Mouse (Mus musculus): Measurements from ENCODE around the gene Gm38392.
A peak's percentile ranks its signal among the peaks of the same experiment; 100 is the strongest.
"Not testable (repeated sequence)": the region's sequence is repeated elsewhere in the genome, so short reads cannot be mapped to it uniquely, and the experiment has no call there.

The Gm38392 gene

DNA sequence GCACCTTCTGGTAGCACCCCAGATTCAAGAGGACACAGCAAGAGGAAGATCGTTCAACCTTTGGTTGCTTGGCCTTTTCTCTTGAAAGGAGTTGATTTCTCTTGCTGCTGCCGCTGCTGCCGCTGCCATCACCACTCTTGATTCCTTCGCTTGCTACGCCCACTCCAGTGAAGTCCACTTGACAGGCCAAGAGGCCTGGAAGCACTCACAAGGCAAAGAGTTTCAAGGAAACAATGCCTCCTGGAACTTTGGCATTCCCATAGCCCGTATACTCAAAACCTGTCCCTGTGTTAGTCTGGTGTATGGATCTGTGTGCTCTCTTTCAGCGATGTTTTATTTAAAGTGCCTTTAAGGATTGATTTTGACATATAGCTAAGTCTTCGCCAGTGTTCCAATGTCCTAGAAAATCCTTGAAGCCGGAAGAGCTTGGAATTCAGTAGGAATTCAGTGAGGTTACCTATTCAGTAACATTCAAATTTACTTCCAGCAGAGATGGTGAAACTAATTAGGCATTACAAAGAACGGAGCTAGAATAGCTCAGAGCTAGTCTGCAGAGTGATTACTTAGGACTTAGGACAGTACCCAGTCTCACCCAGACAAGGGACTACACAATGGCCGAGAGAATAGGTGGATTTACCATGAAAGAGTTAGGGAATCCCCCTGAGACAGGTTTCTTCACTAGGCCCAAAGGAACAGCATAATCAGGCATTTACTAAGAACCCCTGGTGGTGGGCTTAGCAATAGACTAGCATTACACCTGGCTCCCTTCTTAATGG is 5.7 kb downstream of the Gm38392 start:
- ATAC-seq (ENCODE audit: insufficient number of reproducible peaks, low FRiP score, low TSS enrichment), result not testable (repeated sequence)

DNA sequence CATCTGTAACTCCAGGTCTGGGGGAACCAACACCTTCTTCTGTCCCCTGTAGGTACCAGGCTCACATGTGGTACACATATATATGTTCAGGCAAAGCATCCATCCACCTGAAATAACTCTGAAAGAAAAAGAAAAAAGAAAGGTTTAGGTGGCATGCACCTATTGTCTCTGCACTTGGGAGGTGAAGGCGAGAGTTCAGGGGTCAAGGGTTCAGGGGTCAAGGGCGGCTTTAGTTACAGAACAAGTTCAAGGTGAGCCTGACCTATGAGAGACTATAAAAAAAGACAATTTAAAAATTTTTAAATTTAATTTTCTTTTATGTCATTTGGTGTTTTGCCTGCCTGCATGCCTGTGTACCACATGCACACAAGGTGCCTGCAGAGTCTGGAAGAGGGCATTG is 7.0 kb downstream of the Gm38392 start:
- no peak for ATAC-seq (ENCODE audit: insufficient number of reproducible peaks, low FRiP score, low TSS enrichment)

DNA sequence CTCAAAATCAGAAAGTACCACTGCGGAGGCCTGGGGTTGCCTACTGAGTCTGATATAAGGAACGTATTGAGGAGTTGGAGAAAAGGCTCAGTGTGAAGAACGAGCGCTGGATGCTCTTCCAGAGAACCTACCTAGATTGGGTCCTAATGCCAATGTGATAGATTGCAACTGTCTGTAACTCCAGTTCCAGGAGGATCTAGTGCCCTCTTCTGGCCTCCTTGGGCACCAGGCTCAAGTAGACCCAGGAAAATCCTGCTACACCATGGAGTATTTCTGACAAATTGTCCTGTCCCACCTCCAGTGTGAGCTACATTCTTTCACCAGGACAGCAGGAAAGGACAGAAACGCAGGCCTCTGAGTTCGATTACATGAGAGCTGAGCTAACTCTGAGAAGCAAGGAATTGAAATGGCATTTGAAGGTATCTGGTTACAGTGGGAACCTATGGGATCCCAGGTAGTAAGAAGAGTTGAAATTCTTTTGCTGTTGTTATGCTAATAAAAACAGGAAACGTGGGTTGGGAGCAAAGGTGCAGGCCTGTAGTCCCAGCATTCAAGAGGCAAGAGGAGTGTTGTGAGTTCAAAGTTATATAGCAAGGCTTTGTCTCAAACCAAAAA is 10.4 kb downstream of the Gm38392 start:
- no peak for ATAC-seq (ENCODE audit: insufficient number of reproducible peaks, low FRiP score, low TSS enrichment)

DNA sequence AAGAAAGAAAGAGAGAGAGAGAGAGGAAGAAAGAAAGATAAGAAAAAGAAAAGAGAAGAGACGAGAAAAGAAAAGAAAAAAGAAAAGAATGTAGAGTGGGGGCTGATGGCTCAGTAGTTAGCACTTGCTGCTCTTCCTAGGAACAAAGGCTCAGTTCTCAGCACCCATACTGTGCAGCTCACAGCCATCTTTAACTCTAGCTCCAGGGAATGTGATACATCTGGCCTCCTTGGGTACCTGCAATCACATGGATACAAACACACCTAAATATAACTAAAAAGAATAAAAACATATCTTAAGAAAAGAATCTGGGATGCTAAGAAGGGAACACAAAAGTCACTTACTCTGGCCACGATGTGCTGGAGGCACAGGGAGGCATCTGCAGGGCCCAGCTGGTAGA is 10.9 kb downstream of the Gm38392 start:
- ATAC-seq (ENCODE audit: insufficient number of reproducible peaks, low FRiP score, low TSS enrichment), result no peak

DNA sequence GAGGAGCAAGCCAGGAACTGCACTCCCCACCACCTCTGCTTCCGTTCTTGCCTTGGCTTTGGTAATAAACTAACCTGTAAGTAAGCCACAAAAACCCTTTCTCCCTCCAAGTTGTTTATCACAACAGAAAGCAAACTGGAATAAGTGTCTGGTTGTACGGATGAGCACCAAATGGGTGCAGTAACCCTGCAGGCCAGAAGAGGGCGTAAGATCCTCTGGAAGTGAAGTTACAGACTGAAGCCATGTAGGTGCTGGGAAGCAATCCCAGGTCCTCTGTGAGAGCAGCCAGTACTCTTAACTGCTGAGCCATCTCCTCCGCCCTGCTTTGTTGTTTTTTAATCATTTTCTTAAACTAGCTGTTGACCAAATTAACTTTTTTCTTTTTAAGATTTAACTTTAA is 13.0 kb downstream of the Gm38392 start:
- no peak for ATAC-seq (ENCODE audit: insufficient number of reproducible peaks, low FRiP score, low TSS enrichment)

DNA sequence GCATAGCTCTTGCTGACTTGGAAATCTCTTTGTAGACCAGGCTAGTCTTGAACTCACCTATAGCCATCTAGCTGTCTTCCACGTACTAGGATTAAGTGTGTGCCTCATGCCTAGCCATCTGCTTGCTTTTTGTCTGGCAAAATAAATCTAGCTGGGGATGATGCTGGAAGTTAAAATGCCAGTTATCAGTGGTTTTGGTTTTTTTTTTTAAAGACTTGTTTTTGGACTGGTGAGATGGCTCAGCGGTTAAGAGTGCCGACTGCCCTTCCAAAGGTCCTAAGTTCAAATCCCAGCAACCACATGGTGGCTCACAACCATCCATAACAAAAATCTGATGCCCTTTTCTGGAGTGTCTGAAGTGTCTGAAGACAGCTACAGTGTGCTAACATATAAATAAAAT is 15.2 kb downstream of the Gm38392 start:
- no peak for ATAC-seq (ENCODE audit: insufficient number of reproducible peaks, low FRiP score, low TSS enrichment)

DNA sequence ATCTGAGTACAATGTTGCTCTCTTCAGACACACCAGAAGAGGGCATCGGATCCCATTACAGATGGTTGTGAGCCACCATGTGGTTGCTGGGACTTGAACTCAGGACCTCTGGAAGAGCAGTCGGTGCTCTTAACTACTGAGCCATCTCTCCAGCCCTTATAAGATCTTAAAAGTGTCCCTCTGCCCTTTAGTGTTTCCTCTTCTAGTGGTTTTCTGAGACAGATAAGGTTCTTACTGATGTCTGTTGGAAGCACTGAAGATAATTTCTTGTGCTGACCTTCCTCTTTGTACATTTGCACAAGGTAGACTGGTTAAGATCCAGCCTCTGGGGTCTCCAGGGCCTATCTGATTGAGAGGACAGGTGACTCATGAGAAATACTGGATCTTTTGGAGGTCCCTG is 15.7 kb downstream of the Gm38392 start:
- ATAC-seq (ENCODE audit: insufficient number of reproducible peaks, low FRiP score, low TSS enrichment), result not testable (repeated sequence)

DNA sequence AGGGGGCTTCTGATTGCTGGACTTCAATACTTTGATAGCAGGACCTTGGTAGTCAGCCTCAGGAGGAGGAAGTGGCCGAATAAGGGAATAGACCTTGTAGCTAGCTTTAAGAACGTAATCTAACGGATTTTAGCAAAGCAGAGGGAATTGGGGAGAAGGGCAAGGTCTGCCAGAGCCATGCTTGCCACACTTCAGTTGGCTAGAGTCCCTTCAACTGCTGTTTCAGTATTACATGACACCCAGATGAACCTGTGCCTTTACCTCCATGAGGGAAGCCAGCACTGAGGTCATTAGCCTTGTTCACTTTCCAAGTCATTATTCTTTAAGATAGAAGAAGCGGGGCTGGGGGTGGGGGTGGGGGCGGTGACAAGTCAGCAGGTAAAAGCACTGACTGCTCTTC is 18.0 kb downstream of the Gm38392 start:
- no peak for ATAC-seq (ENCODE audit: insufficient number of reproducible peaks, low FRiP score, low TSS enrichment)

DNA sequence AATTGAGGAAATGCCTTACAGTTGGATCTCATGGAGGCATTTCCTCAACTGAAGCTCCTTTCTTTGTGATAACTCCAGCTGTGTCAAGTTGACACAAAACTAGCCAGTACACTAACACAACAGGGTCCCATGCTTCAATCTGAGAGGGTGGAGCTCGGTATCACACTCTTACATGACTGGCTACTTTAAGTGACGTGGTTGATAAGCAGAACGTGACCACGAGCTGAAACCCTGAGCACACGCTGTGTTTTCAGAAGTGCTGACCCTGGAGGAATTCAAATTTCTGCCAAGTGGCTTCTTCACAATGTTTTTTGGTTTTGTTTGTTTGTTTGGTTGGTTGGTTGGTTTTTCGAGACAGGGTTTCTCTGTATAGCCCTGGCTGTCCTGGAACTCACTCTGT is 19.0 kb downstream of the Gm38392 start:
- ATAC-seq (ENCODE audit: insufficient number of reproducible peaks, low FRiP score, low TSS enrichment), result not testable (repeated sequence)

DNA sequence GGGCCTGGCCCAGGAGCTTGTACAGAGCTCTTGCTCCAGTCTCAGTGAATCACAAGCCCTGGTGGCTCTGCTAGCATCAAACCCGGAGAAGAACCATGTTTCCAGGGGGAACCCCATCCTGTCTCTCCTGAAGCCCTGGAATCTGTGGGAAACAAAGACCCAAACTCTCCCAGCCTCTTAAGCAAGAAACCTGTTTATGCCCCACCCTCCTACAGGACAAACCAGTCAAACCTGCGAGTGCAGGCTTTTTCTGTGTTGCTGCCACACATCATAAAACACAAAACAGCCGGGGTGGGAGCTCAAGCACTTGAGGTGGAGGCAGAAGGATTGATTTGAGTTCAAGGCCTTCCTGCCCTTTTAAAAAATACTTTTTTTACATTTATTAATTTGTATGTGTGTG is 24.7 kb downstream of the Gm38392 start:
- no peak for ATAC-seq (ENCODE audit: insufficient number of reproducible peaks, low FRiP score, low TSS enrichment)

DNA sequence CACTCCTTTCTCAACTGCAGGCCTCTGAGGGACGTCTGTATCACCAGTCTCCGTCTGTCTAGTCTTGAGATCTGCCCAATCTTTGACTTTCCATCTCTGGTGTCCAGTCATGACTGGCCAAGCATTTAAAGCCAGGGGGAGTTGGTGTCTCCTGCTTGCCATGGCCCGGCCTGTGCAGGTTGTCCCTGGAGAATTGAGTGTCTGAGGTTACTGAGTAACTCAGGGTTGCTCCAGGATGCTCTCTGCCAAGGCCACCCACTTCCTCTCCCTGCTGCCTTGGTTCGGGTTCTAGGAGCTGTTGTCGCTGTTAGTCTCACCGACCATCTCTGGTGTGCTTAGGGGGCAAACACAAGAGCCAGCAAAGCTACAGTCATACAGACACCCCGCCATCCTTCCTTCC is 30.6 kb downstream of the Gm38392 start:
- ATAC-seq (ENCODE audit: insufficient number of reproducible peaks, low FRiP score, low TSS enrichment), result no peak

DNA sequence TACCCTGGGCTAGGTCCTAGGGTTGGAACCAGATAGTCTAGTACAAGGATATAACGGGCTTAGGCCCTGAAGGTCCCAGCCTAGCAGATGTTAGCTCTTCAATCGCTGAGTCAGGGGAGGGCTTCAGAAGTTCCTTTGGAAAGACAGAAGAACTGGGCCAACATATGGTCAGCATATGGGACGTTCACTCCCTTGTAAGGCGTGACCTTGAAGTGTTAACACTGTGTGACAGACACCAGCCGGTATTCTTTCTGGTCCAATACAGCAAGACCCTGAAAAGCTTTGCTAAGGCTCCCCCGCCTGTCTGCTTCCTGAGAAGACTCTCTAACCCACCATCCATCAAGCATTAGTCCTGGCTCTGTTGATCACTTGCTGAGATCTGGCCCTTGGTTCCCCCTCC is 31.1 kb downstream of the Gm38392 start:
- no peak for ATAC-seq (ENCODE audit: insufficient number of reproducible peaks, low FRiP score, low TSS enrichment)

DNA sequence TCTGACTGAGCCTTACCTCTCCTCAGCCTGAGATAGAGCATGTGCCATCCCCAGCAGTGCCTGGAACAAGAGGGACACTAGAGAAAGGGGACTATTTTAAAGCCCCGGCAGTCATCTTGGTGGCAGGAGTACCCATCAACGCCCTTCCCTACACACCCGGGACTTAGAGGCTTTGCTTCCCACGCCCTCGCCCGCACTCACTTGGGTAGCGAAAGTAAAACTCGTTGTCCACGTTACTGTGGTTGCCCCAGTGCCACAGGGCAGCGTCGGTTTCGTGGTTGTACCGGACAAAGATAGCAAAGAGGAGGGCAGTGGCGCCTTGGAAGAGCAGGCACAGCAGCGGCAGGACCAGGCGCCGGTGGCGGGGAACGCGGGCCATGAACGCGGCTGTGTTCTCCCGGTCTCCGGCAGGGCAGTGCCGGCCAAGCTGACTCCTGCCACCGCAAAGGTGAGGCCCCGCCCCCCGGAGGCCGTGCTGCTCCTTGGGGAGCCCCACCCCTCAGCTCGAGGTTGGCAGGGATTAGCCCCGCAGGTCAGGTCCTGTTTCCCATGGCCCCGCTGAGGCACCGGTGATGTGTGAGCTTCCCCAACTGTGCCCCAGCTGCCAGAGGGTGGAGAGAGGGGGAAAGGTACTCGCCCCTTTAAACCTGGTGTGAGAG is 32.6 kb downstream of the Gm38392 start, which contains the start of gene Rhbg:
Gene Rhbg (minus strand): TSS at position 442 of the 659 bp plus-strand sequence.
- ATAC-seq (ENCODE audit: insufficient number of reproducible peaks, low FRiP score, low TSS enrichment), result peak; percentile 45

DNA sequence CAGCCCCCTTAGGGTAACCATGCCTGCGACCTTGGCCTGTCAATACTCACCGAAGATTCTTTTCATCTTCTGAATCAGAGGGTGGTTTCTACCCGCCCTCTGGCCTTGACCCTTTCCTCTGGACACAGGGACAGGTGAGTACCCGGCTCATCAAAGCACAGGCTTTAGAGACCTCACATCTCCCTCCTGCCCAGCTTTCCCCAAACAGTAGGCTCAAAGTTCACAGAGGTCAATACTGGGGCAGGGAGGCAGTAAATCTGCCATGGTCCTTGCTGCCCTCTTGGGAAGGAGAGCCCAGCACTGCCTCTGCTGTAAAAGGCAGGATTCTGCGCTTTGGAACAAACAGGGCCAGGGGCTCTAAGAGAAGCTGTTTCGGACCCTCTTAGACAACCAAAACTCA is 34.3 kb downstream of the Gm38392 start:
- ATAC-seq (ENCODE audit: insufficient number of reproducible peaks, low FRiP score, low TSS enrichment), result no peak

DNA sequence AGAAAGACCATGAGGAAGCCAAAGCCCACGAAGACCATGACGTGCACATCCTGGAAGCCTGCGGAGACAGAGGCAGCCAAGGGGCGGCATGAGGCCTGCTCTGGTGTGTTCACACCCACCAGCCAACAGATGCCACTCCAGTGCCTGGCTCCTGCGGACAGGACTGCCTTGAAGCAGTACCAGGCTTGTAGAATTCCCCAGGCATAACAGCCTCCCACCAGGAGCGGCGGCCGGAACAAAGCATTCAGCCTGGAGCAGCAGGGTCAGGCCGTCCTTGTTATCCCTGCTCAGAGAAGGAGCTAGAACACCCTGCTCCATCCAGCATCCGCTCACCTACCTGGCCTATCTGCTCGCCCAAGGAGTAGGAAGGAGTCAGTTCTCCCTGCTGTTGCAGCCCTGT is 38.6 kb downstream of the Gm38392 start:
- no peak for ATAC-seq (ENCODE audit: insufficient number of reproducible peaks, low FRiP score, low TSS enrichment)

DNA sequence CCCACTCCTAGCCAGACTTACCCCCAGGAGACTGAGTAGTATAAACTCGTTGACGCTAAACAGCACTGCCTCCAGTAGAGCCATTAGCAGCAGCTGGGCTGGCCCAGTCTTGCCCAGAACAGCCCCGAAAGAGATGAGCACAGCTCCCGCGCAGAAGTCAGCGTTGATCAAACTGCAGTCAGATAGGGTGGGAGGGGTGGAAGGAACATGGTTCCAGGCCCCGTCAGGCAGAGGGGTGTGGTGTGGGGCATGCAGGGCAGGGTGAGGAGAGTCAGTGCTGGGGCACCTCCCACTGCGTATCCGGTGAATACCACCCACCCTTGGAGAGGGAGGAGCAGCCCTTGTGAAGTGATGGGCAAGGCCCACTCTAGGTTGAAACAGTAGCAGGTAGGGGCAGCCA is 39.3 kb downstream of the Gm38392 start:
- no peak for ATAC-seq (ENCODE audit: insufficient number of reproducible peaks, low FRiP score, low TSS enrichment)

DNA sequence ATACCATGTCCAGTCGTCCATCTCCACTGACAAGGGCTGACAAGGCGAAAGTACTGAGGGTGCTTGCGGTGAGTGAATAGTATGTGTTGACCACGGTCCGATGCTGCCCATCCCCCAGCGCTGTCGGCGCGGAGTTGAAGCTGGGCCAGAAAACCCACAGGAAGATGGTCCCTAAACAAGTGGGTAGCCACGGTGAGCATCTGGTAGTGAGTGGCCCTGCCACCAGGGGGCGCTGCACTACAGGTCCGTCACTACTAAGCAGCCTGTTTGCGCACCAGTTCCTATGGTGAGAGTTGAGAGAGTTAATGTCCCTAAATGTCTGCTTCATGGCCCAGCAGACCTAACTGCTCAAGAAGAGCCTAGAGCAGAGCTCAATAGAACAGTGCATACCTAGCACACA is 41.2 kb downstream of the Gm38392 start:
- no peak for ATAC-seq (ENCODE audit: insufficient number of reproducible peaks, low FRiP score, low TSS enrichment)

DNA sequence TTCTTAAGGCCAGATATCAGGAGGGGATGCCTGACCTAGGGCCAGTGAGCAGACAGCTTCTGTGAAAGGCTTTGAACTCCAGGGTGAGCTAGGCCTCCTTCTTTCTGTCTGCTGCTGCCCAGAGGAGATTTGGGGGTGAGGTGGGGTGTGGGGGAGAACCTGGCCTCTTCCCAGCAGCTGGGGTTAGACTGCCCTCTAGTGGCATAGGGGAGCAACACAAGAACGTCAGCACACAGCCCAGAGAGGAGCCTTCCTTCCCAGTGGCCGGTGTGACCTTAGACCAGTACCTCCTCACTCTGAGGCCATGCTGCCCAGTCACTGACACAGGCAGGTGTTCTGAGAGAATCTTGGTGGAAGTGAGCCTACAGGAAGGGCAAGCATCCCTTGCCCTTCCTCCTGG is 42.9 kb downstream of the Gm38392 start:
- no peak for ATAC-seq (ENCODE audit: insufficient number of reproducible peaks, low FRiP score, low TSS enrichment)

DNA sequence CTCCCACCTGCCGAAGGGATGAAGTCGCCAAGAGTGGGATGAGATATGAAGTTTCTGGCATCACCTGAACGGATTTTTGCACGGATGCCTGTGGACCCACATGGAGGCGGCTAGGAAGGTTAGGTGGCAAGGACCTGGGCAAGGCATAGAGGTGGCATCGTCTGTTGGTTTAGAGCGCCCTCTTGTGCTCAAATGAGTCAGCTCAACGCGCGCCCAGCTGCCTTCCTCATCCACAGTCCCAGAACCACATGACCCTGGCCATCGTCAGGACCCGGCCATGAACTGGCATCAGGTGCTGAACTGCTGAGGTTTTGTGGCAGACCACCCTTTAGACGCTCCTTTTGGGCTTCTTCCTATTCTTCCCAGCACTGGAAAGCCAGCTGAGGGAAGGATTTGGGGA is 44.5 kb downstream of the Gm38392 start:
- peak; percentile 62 for ATAC-seq (ENCODE audit: insufficient number of reproducible peaks, low FRiP score, low TSS enrichment)

DNA sequence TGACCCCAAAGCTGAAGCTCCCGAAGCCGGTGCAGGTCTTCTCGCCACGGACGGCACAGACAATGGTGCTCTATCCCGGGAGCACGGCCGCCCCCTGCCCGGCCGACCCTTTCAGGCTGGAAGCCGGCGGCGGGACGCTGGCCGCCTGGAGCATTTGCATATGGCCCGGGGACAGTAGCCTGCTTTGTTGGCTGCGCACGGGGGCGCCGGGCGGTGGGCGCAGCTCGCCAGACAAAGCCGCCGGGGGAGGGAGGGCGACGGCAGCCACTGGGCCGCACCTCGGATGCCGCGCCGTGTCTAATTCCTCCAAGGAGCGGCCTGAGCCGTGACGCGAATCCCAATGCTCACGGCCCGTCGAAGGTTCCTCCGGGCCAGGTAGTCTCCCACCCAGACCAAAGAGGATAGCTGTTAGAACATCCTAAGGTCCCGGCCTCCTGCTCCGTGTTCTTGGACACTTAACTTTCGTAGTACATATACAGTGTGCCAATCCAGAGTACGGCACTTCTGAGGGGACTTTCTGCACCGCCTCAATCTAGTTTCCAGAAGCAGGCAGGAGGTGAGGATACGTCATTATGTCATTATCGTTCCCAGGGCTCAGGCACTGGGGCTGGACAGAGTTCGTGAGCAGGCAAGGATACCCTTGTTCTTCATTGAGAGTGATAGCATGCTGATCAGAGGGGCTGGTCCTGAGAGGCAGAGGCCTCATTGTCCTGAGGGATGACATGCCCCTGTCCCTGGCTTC is 45.8 kb downstream of the Gm38392 start:
- no peak for ATAC-seq (ENCODE audit: insufficient number of reproducible peaks, low FRiP score, low TSS enrichment)

DNA sequence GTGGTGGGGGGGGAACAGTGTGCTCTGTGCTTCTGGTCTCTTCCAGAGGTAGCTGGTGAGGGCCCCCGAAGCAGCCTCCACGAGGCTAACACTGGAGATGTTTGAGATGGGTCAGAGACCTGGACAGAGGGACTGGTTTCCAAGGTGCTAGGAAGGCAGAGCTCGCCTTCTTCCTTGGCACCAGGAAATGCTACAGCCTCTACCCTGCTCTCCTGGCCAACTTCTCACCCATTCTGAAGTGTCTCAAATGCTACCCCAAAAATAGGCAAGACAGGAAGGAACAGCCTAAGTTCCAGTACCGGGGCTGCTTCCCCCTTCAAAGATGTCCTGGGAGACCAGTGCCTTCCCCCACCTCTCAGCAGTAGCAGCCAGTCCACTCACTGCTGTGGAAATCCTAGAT is 47.6 kb downstream of the Gm38392 start:
- ATAC-seq (ENCODE audit: insufficient number of reproducible peaks, low FRiP score, low TSS enrichment), result no peak

Data from cerebellum, adult (tissue).